Mouse (Mus musculus): ENCODE measurements around the gene Ttll13.

Gene Ttll13

DNA sequence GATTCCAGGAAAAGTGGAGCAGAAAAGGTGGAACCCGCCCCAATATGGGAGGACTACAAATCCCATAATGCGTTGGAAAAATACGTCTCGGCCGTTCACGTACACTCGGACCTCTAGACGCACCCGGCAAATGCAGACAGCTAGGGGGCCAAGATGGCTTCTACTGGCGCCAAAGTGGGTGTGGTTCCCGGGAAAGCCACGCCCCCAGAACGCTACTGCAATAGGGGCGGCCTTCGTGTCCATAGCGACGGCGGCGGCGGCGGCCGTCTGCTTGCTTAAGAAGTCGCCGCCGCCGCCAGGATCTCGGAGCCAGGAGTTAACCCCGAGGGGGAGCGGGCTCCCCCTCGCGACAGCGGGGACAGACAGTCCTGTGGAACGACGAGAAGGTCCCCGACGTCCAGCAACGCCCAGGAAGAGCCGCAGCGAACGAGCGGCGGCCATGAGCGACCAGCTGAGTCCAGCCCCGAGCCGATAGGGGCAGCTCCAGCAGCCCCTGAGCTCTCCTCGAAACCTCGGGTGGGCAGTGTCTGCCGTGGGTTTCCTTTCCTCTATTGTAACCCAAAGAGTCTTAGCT lies at the start of gene Ttll13:
Gene Ttll13, plus strand, starts transcription at position 229 of the 574 bp plus-strand sequence.
- DNase-seq (ENCODE audit: extremely low spot score): peak; percentile 97

DNA sequence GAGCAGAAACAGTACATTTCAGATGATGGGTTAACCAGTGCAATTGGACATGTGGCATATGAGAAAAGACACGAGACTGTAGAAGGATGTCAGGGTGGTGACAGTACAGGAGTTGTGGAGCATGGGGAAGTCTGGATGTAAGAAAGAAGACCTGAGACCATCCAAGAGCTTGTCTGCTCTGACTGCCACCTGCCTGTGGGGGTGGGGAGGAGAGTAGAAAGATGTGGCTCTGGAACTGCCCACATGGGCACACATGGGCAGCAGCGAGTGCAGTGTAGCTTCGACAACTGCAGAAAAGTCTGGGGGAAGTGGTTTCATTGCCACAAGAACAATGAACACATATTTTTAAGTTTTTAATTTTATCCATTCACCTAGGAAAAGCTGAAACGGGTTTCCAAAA lies 48.8 kb upstream of the Ttll13 start:
- DNase-seq (ENCODE audit: extremely low spot score): peak; percentile 25

DNA sequence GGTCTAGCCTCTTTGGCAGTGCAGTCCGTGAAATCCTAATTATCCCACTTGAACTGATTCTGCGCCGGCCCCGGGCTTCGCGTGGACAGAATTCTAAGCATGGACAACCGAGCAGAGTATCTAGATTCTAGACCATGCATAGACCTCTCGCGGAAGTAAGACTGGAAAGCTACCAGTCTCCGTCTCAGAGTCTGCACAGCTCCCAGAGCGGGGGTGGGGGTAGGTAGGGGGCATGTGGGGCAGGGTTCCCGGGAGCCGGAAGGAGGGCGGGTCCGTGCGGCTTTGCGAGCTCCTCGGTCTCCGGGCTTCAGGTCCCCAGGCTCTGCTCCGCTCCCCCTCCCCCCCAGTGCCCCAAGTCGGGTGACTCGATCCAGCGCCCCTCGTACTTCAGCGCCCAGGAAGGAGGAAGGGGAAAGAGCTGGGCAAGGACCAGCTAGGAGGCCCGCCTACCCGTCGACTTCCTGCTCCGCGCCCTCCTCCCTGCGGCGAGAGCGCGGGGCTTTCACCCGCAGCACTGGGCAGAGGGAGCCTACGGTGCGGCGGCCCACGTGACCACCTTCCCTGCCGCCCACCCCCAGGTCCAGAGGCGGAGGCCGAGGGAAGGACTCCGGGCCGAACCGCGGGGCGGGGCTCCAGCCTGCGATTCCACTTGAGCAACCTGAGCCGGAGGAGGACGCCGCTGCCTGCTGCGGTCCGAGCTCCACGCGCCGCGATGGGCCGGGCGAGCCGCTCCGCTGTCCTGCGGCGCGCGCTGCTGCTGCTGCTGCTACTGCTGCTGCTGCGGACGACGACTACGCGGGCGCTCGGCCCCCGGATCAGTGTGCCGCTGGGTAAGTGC lies 48.0 kb upstream of the Ttll13 start:
- peak; percentile 91 for DNase-seq (ENCODE audit: extremely low spot score)

DNA sequence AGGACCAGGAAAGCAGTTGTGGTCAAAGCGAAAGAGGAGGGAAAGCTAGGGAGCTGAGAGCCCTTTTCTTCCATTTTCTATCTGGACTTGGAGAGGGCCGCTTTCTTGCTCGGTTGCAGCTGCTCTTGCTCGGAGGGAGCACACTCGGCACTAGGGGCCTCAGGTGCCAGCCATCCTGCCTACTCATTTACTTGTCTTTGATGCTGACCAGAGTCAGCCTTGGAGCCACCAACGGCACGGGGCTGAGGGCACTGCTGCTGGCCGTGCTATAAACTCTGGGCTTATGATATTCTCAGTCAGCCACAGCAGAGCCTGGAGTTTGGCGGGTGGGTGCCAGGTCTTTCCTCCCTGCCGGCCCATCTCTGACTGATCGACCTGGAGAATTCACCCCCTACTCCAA lies 47.3 kb upstream of the Ttll13 start:
- no peak for DNase-seq (ENCODE audit: extremely low spot score)

DNA sequence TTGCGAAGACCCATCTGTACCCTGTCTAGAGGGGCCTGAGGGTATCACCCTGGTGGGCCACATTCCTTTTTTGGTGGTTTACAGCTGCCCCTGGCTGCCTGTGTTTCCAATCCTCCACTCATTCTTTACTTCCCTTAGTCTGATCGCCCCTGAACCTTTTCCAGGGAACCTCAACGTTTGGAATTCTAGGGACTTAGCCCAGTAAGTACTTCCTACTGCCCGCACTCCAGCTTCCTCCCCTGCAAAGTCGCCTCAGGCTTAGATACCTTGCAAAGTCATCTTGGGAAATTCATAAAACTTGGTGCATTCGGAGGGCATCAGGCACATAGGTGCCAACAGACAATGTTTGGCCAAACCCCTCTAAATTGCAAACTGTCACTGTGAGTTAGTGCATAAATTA lies 46.9 kb upstream of the Ttll13 start:
- no peak for DNase-seq (ENCODE audit: extremely low spot score)

DNA sequence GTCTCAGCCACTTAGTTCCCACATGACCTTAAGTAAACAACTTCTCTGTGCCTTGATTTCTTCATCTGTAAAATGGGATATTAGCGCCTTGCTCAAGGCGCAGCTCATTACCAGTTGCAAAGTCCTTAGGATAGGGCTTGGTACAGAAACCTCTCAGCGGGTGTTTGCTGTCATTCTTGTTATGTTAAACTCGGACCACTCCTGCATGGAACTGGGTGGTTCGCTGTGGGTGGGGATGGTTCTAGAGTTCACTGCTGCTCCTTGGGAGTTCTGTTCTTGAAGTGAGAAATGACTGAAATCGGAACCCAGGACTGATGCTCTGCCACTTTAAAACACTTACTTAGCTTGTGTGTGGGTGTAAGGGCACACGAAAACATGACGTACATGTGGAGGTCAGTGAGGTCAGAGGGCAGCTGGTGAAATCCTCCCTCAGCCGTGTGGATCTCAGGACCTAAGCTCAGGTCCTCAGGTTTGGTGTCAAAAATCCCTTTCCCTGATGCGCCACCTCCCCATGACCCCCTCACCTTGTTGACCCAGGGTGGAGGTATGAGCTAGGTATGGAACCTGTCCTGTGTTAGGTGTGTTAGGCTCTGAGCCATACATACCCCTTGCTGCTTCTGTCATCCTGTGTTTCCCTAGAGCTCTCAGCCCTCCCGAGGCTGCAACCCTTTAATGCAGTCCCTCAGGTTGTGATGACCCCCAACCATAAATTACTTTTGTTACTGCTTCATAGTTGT lies 46.2 kb upstream of the Ttll13 start:
- DNase-seq (ENCODE audit: extremely low spot score): no peak

DNA sequence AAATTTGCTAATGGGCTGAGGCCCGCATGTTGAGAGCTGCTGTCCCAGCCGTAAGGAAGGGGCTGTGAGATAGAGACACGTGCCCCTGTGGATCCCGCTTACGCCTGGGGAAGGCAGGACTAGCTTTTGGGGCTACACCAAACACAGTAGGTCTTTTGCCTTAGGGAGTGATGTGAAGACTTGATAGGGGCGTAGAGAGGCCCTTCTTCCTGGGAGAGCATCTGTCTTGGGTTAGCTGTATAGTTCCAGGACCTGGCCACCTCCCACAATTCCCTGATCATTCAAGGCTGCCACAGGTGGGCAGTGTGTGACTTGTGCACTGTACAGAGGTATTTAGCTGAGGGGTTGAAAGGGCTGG lies 45.6 kb upstream of the Ttll13 start:
- DNase-seq (ENCODE audit: extremely low spot score): no peak

DNA sequence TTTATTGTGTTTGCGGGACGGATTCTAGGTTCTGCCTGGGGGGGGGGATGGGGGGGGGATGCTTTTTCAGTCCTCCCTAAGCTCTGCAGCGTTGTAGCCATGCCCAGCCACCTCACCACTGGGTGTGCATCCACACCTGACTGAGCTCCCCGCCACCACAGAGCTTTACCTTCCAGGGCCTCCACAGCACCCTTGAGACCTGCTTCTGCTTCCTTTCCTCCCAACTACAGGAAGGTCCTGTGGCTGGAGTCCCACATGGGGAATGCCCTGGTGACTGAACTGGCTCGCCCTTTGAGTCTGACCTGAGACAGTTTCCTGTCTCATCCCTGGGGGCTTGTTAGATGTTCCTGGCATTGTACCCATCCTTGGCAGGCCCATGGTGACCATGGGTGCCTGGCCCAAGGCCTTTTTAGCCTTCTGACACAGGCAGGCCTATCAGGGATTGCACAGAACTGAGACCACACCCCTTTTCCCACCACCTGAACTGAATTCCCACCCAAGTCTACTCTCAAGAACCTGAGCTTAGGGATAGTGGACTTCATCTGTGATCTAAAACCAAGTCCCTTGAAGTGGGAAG lies 45.1 kb upstream of the Ttll13 start:
- no peak for DNase-seq (ENCODE audit: extremely low spot score)

DNA sequence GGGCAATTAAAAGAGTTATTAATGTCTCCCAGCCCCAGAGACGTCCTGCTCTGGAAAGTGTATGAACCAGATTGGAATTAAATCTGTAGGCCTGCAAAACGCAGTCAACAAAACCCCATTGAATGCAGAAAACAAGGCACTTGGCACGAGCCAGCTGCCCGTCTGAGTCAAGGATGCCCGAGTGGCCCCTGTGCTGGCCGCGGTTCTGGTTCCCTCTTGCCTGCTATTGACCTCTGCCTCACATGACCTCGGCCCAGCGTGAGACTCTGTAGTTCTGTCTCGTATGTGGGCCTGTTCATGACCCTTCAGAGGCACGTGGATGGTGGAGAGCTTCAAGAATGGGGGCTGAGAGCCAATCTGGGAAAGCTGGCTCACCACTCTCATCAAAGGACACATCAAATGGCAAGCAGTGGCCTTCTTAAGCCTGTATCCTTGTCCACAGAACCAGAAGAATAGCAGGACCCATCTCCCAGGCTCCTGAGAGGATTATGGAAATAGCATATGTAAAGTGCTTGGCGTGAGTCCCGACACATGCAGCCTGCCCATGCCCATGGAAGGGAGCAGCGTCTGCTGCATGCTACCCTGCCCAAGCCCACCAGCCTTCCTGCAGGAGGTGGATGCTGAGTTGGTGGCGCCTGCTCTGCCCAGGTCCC lies 44.2 kb upstream of the Ttll13 start:
- DNase-seq (ENCODE audit: extremely low spot score): no peak

DNA sequence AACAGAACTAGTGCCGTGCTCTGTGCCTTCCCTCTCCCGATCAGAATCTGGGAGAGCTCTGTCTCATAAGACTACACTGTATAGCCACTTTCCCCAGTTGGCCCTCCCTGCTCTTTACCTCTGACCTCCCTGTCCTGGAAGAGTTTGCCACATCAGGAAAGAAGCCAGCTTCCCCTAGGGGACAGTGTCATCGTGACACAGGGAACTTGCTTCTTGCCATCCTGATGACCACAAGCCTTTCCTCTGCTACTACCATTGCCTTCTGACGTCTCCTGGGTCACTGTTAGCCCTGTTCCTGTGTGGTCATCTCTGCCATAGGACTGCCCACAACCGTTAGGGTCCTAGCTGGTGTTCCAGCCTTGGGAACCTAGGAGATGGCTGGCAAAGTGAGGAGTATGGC lies 43.2 kb upstream of the Ttll13 start:
- no peak for DNase-seq (ENCODE audit: extremely low spot score)

DNA sequence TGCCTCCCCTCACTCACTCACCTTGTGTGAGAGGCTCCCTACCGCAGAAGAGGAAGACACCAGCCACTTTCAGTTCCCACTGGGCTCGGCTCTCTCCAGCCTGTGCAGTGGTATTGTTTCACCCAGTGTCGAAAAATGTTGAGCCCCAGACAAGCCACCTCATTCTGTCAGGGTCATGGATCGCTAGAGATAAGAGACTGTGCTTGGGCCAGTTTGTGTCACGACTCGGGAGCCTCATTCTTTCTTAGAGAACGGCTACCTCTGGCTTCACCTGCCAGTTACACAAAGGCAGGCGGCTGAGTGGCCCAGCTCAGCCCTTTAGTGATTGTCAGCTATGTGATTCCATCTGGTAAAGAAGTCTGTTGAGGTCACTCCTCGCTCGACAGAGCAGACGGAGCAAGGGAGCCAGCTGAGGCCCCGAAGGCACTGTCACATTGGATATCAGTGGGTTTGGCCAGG lies 42.5 kb upstream of the Ttll13 start:
- DNase-seq (ENCODE audit: extremely low spot score): no peak

DNA sequence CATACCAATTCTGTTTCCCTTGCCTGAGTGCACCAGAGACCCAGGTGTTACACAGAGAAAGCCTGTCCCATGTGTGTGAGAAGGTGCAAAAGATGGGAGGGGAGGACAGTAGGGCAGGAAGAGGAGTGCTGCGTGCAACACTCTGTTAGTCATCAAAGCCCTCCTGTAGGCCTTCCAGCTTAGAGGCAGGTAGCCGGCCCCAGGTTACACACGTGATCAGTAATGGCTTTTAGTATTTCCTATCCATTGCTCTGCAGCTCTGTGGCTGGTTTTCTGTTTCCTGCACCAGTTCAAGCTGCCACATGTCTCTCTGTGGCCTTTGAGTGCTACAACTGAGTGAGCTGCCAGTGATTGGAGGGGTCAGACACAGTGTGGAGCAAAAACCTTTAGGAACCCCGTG lies 41.8 kb upstream of the Ttll13 start:
- DNase-seq (ENCODE audit: extremely low spot score): no peak

DNA sequence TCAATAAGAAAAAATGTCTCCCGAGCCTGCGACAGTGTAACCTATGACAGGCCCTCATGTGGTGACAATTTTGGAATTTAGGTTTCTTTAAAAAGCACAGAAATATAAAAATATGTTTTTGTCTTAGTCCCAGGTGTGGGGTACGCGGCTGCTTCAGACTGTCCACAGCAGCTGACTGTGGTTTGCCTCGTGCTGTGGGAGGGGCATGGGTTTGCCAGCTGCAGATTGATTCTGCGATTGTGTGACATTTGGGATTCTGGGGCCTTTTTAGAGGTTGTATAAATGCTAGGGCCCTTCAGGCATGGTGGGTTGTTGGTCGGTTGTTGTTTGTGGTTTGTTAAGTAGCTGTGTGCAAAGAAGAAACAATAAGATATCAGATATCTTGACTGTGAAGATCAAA lies 41.2 kb upstream of the Ttll13 start:
- no peak for DNase-seq (ENCODE audit: extremely low spot score)

DNA sequence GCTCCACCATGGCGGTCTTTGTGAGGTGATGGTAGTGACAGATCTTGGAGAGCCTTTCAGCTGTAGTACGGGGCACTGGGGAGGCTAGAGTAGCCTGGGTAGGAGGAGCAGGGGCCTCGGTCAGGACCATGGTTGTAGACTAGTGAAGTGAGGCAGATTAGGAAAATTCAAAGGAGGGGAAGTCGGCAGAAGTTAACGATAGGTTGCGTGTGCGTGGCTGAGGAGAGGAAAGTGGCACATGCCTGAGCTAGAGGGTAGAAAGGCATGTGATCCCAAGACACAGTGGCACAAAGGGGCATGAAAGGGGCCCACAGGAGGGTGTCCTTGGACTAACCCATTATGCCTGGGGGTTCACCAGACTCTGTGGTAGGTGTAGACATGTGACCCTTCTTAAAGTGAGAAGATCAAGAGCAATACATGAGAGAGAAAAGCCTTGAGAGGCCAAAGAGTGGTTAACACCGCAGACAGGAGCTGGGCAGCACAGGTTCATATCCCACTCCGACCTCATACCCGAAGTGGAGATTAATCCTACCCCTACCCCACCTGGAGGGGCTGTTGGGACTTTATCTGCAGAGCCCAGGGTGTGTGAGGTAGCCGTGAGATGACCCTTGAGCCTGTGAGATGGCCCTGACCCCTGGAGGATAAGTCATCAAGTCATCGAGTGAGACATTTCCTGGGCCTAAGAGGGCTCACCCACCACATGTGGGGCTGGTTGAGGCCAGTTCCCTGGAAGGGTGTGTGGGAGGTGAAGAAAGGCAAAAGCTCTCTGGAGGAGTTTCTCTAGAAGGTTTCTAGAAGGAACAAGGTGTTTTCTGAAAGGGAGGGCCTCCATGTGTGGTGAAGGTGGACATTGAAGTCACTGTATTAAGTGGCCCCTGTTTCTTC lies 40.2 kb upstream of the Ttll13 start:
- DNase-seq (ENCODE audit: extremely low spot score): no peak

DNA sequence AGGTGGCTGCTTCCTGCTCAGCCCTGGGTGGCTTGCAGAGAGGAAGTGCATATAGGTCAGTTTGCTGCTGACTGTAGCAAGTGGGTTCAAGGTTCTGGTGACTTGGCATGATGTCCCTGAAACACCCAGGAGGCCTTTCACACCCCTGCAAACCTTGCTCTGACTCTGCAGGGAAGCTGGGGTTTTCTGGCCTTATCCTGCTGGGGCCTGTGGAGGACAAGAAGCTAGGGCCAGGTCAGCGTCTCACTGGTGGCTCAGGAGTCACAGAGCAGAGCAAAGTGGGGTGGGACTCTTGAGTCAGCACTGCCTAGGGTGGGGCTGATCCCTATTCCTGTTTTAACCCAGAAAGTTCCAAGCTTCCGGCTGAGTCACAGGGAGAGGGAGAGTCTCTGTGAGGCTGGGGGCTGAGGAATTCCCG lies 38.9 kb upstream of the Ttll13 start:
- no peak for DNase-seq (ENCODE audit: extremely low spot score)

DNA sequence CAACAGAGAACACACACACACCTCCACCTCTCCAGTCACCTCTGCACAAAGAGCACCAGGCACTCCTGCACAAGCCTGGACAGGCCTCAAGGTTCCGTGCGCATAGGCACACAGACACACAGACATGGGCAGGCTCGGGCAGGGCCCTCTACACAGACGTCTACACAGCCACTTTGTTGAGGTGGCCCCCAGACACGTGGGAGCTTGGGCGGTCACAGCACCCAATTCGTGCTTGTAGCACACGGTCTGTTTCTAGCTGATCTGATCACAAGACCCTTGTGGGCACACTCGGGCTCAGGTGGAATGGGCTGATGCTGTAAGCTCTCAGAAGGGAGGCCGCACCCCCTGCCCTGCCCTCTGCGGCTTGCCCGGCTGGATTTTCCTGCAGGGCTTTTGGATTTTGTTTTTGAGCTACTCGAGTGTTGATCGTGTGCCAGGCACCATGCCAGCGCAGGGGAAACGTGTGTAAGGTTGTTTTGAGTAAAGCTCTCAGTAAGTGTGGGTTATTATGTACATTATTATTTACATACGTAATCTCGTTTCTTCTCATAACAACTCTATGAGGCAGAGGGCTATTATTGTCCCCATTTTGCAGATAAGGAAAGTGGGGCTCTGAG lies 38.0 kb upstream of the Ttll13 start:
- DNase-seq (ENCODE audit: extremely low spot score): no peak

DNA sequence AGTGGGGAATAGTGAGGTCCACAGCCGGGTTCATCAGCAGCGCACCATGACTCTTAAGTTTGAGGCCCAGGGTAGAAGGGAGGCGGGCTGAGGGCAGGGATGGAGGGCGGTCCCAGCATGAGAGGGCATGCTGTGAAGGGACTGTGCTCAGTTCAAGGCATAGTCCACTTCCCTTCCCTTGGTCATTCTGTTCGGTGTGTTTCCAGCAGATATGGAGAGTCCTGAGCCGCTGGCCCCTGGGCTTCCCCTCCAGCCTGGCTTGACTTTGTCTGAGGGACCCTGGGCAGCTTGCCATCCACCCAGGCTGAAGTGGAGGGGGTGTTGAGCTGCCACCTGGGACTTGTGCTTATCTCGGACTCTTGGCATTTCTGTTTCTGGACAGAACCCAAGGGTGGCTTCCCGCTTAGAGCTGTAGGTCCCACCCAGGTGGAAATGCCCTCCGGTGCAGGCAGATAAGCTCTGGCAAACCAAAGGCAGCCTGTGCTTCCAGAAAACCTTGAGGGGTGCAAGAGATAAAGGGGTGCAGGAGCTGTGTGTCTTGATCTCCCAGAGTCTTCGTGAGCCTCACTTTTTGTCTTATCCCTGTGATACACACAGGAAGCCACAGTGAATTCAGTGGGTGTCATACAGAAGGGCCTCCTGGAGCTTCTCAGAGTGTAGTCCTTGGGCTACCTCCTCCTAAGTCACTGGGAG lies 37.3 kb upstream of the Ttll13 start:
- no peak for DNase-seq (ENCODE audit: extremely low spot score)

DNA sequence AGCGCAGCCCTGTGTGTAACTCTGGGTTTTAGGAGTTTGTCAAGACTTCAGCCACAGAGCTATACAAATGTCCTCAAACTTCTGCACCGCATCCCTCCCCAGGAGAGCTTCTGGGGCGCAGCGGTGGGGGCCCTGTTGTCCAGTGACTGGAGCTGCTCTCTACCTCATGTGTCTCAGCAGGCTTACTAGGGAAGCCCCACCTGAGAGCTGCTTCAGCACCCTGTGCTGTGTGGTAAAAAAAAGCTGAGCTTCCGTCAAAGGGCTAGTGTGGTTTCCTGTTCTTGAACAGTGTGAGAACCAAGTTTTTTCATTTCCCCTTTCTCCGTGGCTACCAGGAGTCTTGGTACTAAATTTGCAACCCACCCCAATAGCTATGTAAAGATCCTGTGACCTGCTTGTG lies 36.5 kb upstream of the Ttll13 start:
- no peak for DNase-seq (ENCODE audit: extremely low spot score)

DNA sequence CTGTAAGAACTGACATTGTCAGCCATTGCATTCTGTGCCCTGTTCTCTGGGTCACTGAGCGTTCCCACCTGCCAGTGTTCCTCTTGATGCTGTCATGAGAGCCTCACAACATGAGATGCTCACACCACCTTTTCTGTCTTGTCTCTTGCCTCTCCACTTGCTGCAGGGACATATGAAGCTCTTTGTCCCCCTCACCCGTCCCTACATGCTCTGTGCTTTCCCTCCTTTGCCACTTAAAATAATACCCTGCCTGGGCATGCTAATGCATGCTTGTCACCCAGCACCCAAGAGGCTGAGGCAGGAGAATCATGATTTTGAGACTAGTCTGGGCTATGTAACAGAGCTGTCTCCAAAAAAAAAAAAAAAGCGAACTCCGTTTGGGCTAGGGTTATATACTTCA lies 35.2 kb upstream of the Ttll13 start:
- no peak for DNase-seq (ENCODE audit: extremely low spot score)

DNA sequence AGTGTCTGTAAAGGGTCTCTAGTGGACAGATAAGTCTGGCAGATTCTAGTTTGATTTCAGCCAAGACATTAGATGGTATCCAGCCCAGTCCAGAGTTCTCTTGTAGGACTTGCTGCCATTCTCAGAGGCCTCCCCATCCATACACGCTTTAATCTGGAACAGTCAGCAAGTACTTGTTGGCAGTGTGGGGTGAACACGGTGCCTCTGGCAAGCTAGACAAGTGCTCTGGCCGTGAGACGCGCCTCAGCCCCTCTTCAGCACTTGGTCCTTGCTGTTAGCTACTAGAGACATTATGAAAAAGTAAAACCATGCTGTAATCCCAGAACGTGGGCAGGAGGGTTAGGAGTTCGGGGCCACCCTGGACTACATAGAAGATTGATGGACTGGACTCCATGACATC lies 32.6 kb upstream of the Ttll13 start:
- DNase-seq (ENCODE audit: extremely low spot score): no peak

Measured in embryo, embryonic 9.5 days (tissue).